ENCODE assay signal across 20 mouse cellular contexts in the genomic region with DNA sequence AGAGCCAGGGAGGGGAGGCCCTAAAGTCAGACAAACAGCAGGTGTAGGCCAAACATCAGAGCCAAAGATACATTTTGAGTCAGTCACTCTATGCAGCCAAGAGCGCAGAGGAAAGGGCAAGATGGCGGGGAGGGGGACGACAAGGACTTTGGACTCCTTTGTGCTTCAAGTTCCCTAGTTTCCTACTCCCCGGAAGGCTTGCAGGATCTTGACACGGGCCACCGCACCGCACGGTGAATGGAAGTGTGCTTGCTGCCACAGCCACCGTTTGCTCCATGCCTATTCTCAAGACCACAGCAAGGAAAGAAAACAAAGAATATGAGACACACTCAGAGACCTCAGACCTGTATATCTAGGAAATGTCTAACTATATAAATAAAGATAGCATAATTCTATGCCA.
DNase-seq lines count a peak whose midpoint lies in the region; ATAC-seq and TF ChIP-seq lines count a peak whose summit lies in the region.
"Had no signal": no experiment of that assay in that cellular context is flagged by ENCODE, and none has a peak within 500 bp of the region (broad histone marks: within the 10 kb centered on the region; RNA-seq: fewer than 3 reads in every experiment).

No protein-coding gene starts in this region.

- no peak for DNase-seq in hindbrain, embryonic 10.5 days (ENCODE audit: low spot score)
- no peak for DNase-seq in hindbrain, postnatal 0 days (ENCODE audit: low spot score)
- DNase-seq in kidney, adult 9 months: peak; percentile 65
- no peak for DNase-seq in kidney, postnatal 14 days
- peak; percentile 48 to 62 for DNase-seq in kidney, postnatal 4 days
- DNase-seq in gastrocnemius, adult 2 months: no peak
- DNase-seq: adrenal gland, adult 8-10 months; adrenal gland, postnatal 25 days; cerebellum, adult 11-12 months; cerebellum, adult 8-10 months; cerebellum, postnatal 14 days; gastrocnemius, postnatal 14 days; heart, adult 11 months had no signal

- ATAC-seq in hindbrain, postnatal 0 days: no peak
- ATAC-seq: activated CD4-positive, CD25-positive, alpha-beta regulatory T cell, adult 4 months; forebrain, embryonic 13.5 days; forebrain, embryonic 16.5 days; hindbrain, embryonic 16.5 days had no signal

- no peak overlapping the region for H3K4me3 ChIP-seq in hindbrain, embryonic 10.5 days
- H3K4me3 ChIP-seq in hindbrain, postnatal 0 days (ENCODE audit: low read length): no peak overlapping the region
- no peak overlapping the region for H3K4me3 ChIP-seq in gastrocnemius, adult 2 months
- H3K4me3 ChIP-seq: forebrain, embryonic 10.5 days; forebrain, embryonic 13.5 days; hindbrain, embryonic 13.5 days had no signal

- H3K9me3 ChIP-seq in hindbrain, embryonic 10.5 days: no peaks in the 10 kb centered on the region
- no peaks in the 10 kb centered on the region for H3K9me3 ChIP-seq in hindbrain, postnatal 0 days (ENCODE audit: low read length)
- H3K9me3 ChIP-seq: forebrain, embryonic 10.5 days; forebrain, embryonic 13.5 days; hindbrain, embryonic 13.5 days had no signal

- 74% methylated on average over 9 of the region's 9 CpGs for WGBS in hindbrain, embryonic 10.5 days
- 65% methylated on average over 9 of the region's 9 CpGs for WGBS in hindbrain, postnatal 0 days

- no peaks in the 10 kb centered on the region for H3K36me3 ChIP-seq in hindbrain, embryonic 10.5 days
- no peaks in the 10 kb centered on the region for H3K36me3 ChIP-seq in hindbrain, postnatal 0 days (ENCODE audit: insufficient read depth, low read length)
- H3K36me3 ChIP-seq: forebrain, embryonic 10.5 days; hindbrain, embryonic 13.5 days had no signal

- TF ChIP-seq CTCF in hindbrain, postnatal 0 days (IDR thresholded peaks at IDR 0.05; ENCODE audit: low read depth): no peak
- TF ChIP-seq CTCF in gastrocnemius, adult 2 months (IDR thresholded peaks at IDR 0.05): no peak

- intact Hi-C loops in gastrocnemius, adult 2 months (cut with DNase I): no loop called here

- no peak overlapping the region for H3K9ac ChIP-seq in hindbrain, postnatal 0 days (replicated peaks; ENCODE audit: low read length)
- H3K9ac ChIP-seq: forebrain, embryonic 13.5 days; hindbrain, embryonic 13.5 days had no signal

- peak overlapping the region; percentile 64 for H3K27ac ChIP-seq in hindbrain, embryonic 10.5 days
- H3K27ac ChIP-seq in hindbrain, postnatal 0 days: no peak overlapping the region
- no peak overlapping the region for H3K27ac ChIP-seq in gastrocnemius, adult 2 months
- H3K27ac ChIP-seq: forebrain, embryonic 10.5 days; forebrain, embryonic 13.5 days; hindbrain, embryonic 13.5 days had no signal

- H3K4me2 ChIP-seq in hindbrain, postnatal 0 days (ENCODE audit: low read depth, low read length): no peak overlapping the region
- H3K4me2 ChIP-seq: forebrain, embryonic 13.5 days; heart, embryonic 11.5 days; hindbrain, embryonic 13.5 days had no signal

- H3K4me1 ChIP-seq in hindbrain, embryonic 10.5 days (replicated peaks): peaks cover 24% of the 10 kb centered on the region
- no peaks in the 10 kb centered on the region for H3K4me1 ChIP-seq in hindbrain, postnatal 0 days (ENCODE audit: insufficient read depth, low read length)
- H3K4me1 ChIP-seq: forebrain, embryonic 13.5 days had no signal

- no peaks in the 10 kb centered on the region for H3K27me3 ChIP-seq in hindbrain, embryonic 10.5 days (ENCODE audit: insufficient read depth, poor library complexity, severe bottlenecking)
- no peaks in the 10 kb centered on the region for H3K27me3 ChIP-seq in hindbrain, postnatal 0 days (ENCODE audit: insufficient read depth, low read length)
- H3K27me3 ChIP-seq: hindbrain, embryonic 13.5 days had no signal

Comparison
In these comparisons a context has a peak if more than half of its experiments do, and no peak if none do; other contexts are left out.
1. DNase-seq: peak in kidney, adult 9 months (single experiment) and kidney, postnatal 4 days (2 of 2); none in hindbrain, embryonic 10.5 days (single experiment), hindbrain, postnatal 0 days (single experiment), kidney, postnatal 14 days (single experiment) and gastrocnemius, adult 2 months (single experiment).